46 mouse cellular contexts compared by ENCODE assay signal in the genomic region with DNA sequence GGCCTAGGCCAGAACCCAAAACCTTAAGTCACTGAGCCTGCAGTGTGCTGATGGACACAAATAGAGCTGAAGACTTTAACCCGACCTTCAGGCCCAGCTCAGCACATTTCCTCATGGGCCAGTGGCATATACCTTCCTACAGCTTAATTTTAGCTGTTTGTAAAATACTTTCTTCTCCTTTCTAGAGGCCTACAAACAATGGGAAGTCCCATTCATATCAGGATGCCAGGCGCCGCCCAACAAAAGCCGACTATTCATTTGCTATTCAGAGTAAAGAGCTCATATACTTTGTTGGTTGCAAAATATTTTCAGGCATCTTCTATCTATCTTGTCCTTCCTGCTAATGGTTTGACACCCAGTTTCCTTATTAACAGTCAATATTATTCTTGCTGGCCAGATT. TPM values are rescaled to one million over a fixed set of nuclear protein-coding genes. Genes with fewer than 3 reads are reported as not detected.
"Had no signal": no experiment of that assay in that cellular context is flagged by ENCODE, and none has a peak within 500 bp of the region (broad histone marks: within the 10 kb centered on the region; RNA-seq: fewer than 3 reads in every experiment).

No protein-coding gene starts in this region.

- DNase-seq: left cerebral cortex, postnatal 4 days; liver; liver, embryonic 13.5 days; liver, postnatal 0 days; lung, adult 18-20 months; lung, adult 2 months; lung, embryonic 14.5 days; lung, postnatal 10 days; lung, postnatal 14 days; lung, postnatal 36 days; lung, postnatal 4 days; midbrain, embryonic 14.5 days had no signal

- H3K9ac ChIP-seq: limb, embryonic 12.5 days; limb, embryonic 13.5 days; limb, embryonic 15.5 days; liver, embryonic 12.5 days; liver, embryonic 13.5 days; liver, embryonic 14.5 days; liver, embryonic 15.5 days; liver, postnatal 0 days; lung, embryonic 14.5 days; lung, embryonic 15.5 days; midbrain, embryonic 12.5 days; midbrain, embryonic 13.5 days; midbrain, embryonic 15.5 days; neural tube, embryonic 12.5 days; neural tube, embryonic 13.5 days had no signal

- H3K27ac ChIP-seq: limb, embryonic 10.5 days; limb, embryonic 12.5 days; limb, embryonic 13.5 days; limb, embryonic 15.5 days; liver, embryonic 12.5 days; liver, embryonic 13.5 days; liver, embryonic 14.5 days; liver, embryonic 15.5 days; lung, embryonic 15.5 days; macrophage; midbrain, embryonic 10.5 days; midbrain, embryonic 12.5 days; midbrain, embryonic 13.5 days; midbrain, embryonic 15.5 days; neural tube, embryonic 12.5 days; neural tube, embryonic 13.5 days had no signal

- H3K36me3 ChIP-seq: limb, embryonic 10.5 days; limb, embryonic 12.5 days; limb, embryonic 13.5 days; limb, embryonic 15.5 days; liver, embryonic 12.5 days; liver, embryonic 13.5 days; liver, embryonic 15.5 days; lung, embryonic 15.5 days; midbrain, embryonic 10.5 days; midbrain, embryonic 12.5 days; midbrain, embryonic 13.5 days; midbrain, embryonic 15.5 days; neural tube, embryonic 12.5 days; neural tube, embryonic 13.5 days had no signal

- H3K27me3 ChIP-seq: limb, embryonic 12.5 days; limb, embryonic 13.5 days; limb, embryonic 15.5 days; liver, embryonic 12.5 days; liver, embryonic 13.5 days; liver, embryonic 15.5 days; lung, embryonic 15.5 days; midbrain, embryonic 12.5 days; midbrain, embryonic 13.5 days; midbrain, embryonic 15.5 days; neural tube, embryonic 12.5 days; neural tube, embryonic 13.5 days had no signal

- H3K4me3 ChIP-seq: limb, embryonic 10.5 days; limb, embryonic 12.5 days; limb, embryonic 13.5 days; limb, embryonic 15.5 days; liver, embryonic 12.5 days; liver, embryonic 13.5 days; liver, embryonic 15.5 days; lung, embryonic 15.5 days; megakaryocyte, embryonic 14.5 days; midbrain, embryonic 10.5 days; midbrain, embryonic 12.5 days; midbrain, embryonic 13.5 days; midbrain, embryonic 15.5 days; myocyte; neural tube, embryonic 12.5 days; neural tube, embryonic 13.5 days had no signal

- H3K9me3 ChIP-seq: limb, embryonic 10.5 days; limb, embryonic 12.5 days; limb, embryonic 13.5 days; limb, embryonic 15.5 days; liver, embryonic 12.5 days; liver, embryonic 13.5 days; liver, embryonic 15.5 days; lung, embryonic 15.5 days; midbrain, embryonic 10.5 days; midbrain, embryonic 12.5 days; midbrain, embryonic 13.5 days; midbrain, embryonic 15.5 days; neural tube, embryonic 12.5 days; neural tube, embryonic 13.5 days had no signal

- H3K4me1 ChIP-seq: limb, embryonic 13.5 days; limb, embryonic 15.5 days; liver, embryonic 12.5 days; liver, embryonic 13.5 days; liver, embryonic 15.5 days; lung, embryonic 15.5 days; midbrain, embryonic 10.5 days; midbrain, embryonic 12.5 days; midbrain, embryonic 13.5 days; midbrain, embryonic 15.5 days; neural tube, embryonic 12.5 days; neural tube, embryonic 13.5 days had no signal

RNA-seq across cellular contexts. Expression of a gene that starts 40.8 kb away (rescaled TPM):
- total RNA-seq: left cerebral cortex, postnatal 14 days; left cerebral cortex, postnatal 25 days; left cerebral cortex, postnatal 36 days; left cerebral cortex, postnatal 4 days; liver, adult 2 months; megakaryocyte progenitor cell, adult 5-6 weeks; megakaryocyte, adult 5-6 weeks; megakaryocyte-erythroid progenitor cell, adult 5-6 weeks; midbrain, postnatal 0 days; monocyte, adult 5-6 weeks had no signal
- polyA plus RNA-seq: limb, embryonic 10.5 days; limb, embryonic 11.5 days; limb, embryonic 12.5 days; limb, embryonic 13.5 days; limb, embryonic 14.5 days; limb, embryonic 15.5 days; liver, adult 2 months; liver, embryonic 12.5 days; liver, embryonic 13.5 days; liver, embryonic 14.5 days; liver, embryonic 15.5 days; liver, embryonic 16.5 days; liver, postnatal 0 days; lung, adult 2 months; lung, embryonic 14.5 days; lung, embryonic 15.5 days; lung, embryonic 16.5 days; lung, postnatal 0 days; macrophage; midbrain, embryonic 10.5 days; midbrain, embryonic 11.5 days; midbrain, embryonic 12.5 days; midbrain, embryonic 13.5 days; midbrain, embryonic 14.5 days; midbrain, embryonic 15.5 days; midbrain, embryonic 16.5 days; midbrain, postnatal 0 days; myocyte; neural tube, embryonic 11.5 days; neural tube, embryonic 13.5 days had no signal
